Mouse (Mus musculus) erythroblast, embryonic 14.5 days (primary cell): ENCODE data around the gene Parva.

Experiments
- GATA1 ChIP-seq: IDR thresholded peaks from 2 replicates; pipeline ENCODE4 v1.6.1; 2012; ENCODE audit warnings: low read length, inconsistent platforms, mixed read lengths
- TAL1 ChIP-seq: IDR thresholded peaks from 3 replicates; pipeline ENCODE4 v1.6.1; 2012; ENCODE audit warnings: low read length, inconsistent platforms, mixed read lengths

DNA sequence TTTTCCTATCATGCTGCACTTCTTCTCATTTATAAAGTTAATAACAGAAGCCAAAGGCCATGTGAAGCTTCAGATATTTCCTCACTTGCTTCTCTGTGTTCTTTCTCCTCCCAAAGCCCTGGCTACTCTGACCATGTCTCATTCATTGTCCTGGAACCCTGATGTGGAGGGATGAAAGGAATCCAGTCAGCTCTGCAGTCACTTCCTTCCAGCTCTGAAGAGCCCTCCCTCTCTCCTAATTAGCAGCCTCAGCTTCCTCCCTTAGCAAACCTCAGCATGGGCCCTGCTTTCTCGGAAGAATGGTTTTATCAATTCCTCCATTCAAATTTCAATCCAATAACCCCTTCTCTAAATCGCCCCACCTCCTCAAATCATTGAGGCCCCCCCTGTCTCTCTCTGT, 56.1 kb downstream of the Parva start:
- TF ChIP-seq GATA1 (no peak), TAL1 (no peak)
